Mouse (Mus musculus): ENCODE results near the gene Lypd6b. TPM values are rescaled to one million over a fixed set of nuclear protein-coding genes. Genes with fewer than 3 reads are reported as not detected.

Gene Lypd6b
- polyA plus RNA-seq, 1 experiment from 2014 or later = 0.92 TPM

GRCm38 (mm10) chr2:49883990-49884389 lies 96.5 kb downstream of the Lypd6b start:
- 29% methylated on average over 3 of the region's 3 CpGs for WGBS
- Histone ChIP-seq H3K27me3 (ENCODE audit: control insufficient read depth, insufficient read depth, low read length) (no peaks in the 10 kb centered on the region), H3K4me2 (ENCODE audit: low read depth, low read length, severe bottlenecking) (no peak overlapping the region), H3K9ac (ENCODE audit: low read length) (no peak overlapping the region), H3K27ac (ENCODE audit: low read depth, low read length) (no peak overlapping the region), H3K4me1 (replicated peaks; ENCODE audit: control insufficient read depth, insufficient read depth, low read length) (no peaks in the 10 kb centered on the region), H3K4me3 (ENCODE audit: low read depth, low read length) (no peak overlapping the region), H3K9me3 (ENCODE audit: control insufficient read depth, low read length) (no peaks in the 10 kb centered on the region), H3K36me3 (ENCODE audit: control insufficient read depth, insufficient read depth, low read length) (no peaks in the 10 kb centered on the region)
- no peak for DNase-seq (ENCODE audit: low spot score)
- no peak for ATAC-seq (replicated peaks; ENCODE audit: low FRiP score)

GRCm38 (mm10) chr2:49886209-49886608 lies 98.7 kb downstream of the Lypd6b start:
- Histone ChIP-seq H3K4me3 (ENCODE audit: low read depth, low read length) (no peak overlapping the region), H3K4me2 (ENCODE audit: low read depth, low read length, severe bottlenecking) (no peak overlapping the region), H3K27me3 (ENCODE audit: control insufficient read depth, insufficient read depth, low read length) (no peaks in the 10 kb centered on the region), H3K4me1 (replicated peaks; ENCODE audit: control insufficient read depth, insufficient read depth, low read length) (no peaks in the 10 kb centered on the region), H3K27ac (ENCODE audit: low read depth, low read length) (no peak overlapping the region), H3K9ac (ENCODE audit: low read length) (no peak overlapping the region), H3K9me3 (ENCODE audit: control insufficient read depth, low read length) (no peaks in the 10 kb centered on the region), H3K36me3 (ENCODE audit: control insufficient read depth, insufficient read depth, low read length) (no peaks in the 10 kb centered on the region)
- no peak for ATAC-seq (replicated peaks; ENCODE audit: low FRiP score)
- no peak for DNase-seq (ENCODE audit: low spot score)
- 84% methylated on average over 4 of the region's 4 CpGs for WGBS

GRCm38 (mm10) chr2:49888346-49888745 lies 100.9 kb downstream of the Lypd6b start:
- no peak for ATAC-seq (replicated peaks; ENCODE audit: low FRiP score)
- no peaks in the 10 kb centered on the region for H3K27me3 ChIP-seq (ENCODE audit: control insufficient read depth, insufficient read depth, low read length)
- H3K27ac ChIP-seq (ENCODE audit: low read depth, low read length) = no peak overlapping the region
- 76% methylated on average over 4 of the region's 4 CpGs for WGBS
- no peak overlapping the region for H3K9ac ChIP-seq (ENCODE audit: low read length)
- H3K36me3 ChIP-seq (ENCODE audit: control insufficient read depth, insufficient read depth, low read length) = no peaks in the 10 kb centered on the region
- no peak for DNase-seq (ENCODE audit: low spot score)
- H3K4me3 ChIP-seq (ENCODE audit: low read depth, low read length) = no peak overlapping the region
- no peak overlapping the region for H3K4me2 ChIP-seq (ENCODE audit: low read depth, low read length, severe bottlenecking)
- H3K9me3 ChIP-seq (ENCODE audit: control insufficient read depth, low read length) = no peaks in the 10 kb centered on the region
- no peaks in the 10 kb centered on the region for H3K4me1 ChIP-seq (replicated peaks; ENCODE audit: control insufficient read depth, insufficient read depth, low read length)

- ATAC-seq (replicated peaks; ENCODE audit: low FRiP score) (no peak), DNase-seq (ENCODE audit: low spot score) (no peak)
- Histone ChIP-seq H3K9ac (ENCODE audit: low read length) (no peak overlapping the region), H3K36me3 (ENCODE audit: control insufficient read depth, insufficient read depth, low read length) (no peaks in the 10 kb centered on the region), H3K27me3 (ENCODE audit: control insufficient read depth, insufficient read depth, low read length) (no peaks in the 10 kb centered on the region), H3K4me1 (replicated peaks; ENCODE audit: control insufficient read depth, insufficient read depth, low read length) (no peaks in the 10 kb centered on the region), H3K4me3 (ENCODE audit: low read depth, low read length) (no peak overlapping the region), H3K4me2 (ENCODE audit: low read depth, low read length, severe bottlenecking) (no peak overlapping the region), H3K9me3 (ENCODE audit: control insufficient read depth, low read length) (no peaks in the 10 kb centered on the region), H3K27ac (ENCODE audit: low read depth, low read length) (no peak overlapping the region)
- WGBS = 77% methylated on average over 2 of the region's 2 CpGs
These were observed 103.2 kb downstream of the Lypd6b start for GRCm38 (mm10) chr2:49890727-49891126.

GRCm38 (mm10) chr2:49909838-49910407 lies 122.4 kb downstream of the Lypd6b start:
- DNase-seq (ENCODE audit: low spot score) (no peak), ATAC-seq (replicated peaks; ENCODE audit: low FRiP score) (no peak)
- no peak overlapping the region for H3K4me2 ChIP-seq (ENCODE audit: low read depth, low read length, severe bottlenecking)
- H3K4me1 ChIP-seq (replicated peaks; ENCODE audit: control insufficient read depth, insufficient read depth, low read length) = peaks cover 4% of the 10 kb centered on the region; the same call in 1 of the 2 replicates
- no peaks in the 10 kb centered on the region for H3K36me3 ChIP-seq (ENCODE audit: control insufficient read depth, insufficient read depth, low read length)
- H3K27me3 ChIP-seq (ENCODE audit: control insufficient read depth, insufficient read depth, low read length) = no peaks in the 10 kb centered on the region
- 57% methylated on average over 6 of the region's 6 CpGs for WGBS
- no peak overlapping the region for H3K27ac ChIP-seq (ENCODE audit: low read depth, low read length)
- H3K9me3 ChIP-seq (ENCODE audit: control insufficient read depth, low read length) = no peaks in the 10 kb centered on the region
- no peak overlapping the region for H3K4me3 ChIP-seq (ENCODE audit: low read depth, low read length)
- H3K9ac ChIP-seq (ENCODE audit: low read length) = no peak overlapping the region

- H3K27ac ChIP-seq (ENCODE audit: low read depth, low read length) = no peak overlapping the region
- no peak for DNase-seq (ENCODE audit: low spot score)
- 67% methylated on average over 7 of the region's 7 CpGs for WGBS
These were observed 124.0 kb downstream of the Lypd6b start for GRCm38 (mm10) chr2:49911296-49912034.

GRCm38 (mm10) chr2:49912261-49912895 lies 124.9 kb downstream of the Lypd6b start:
- H3K4me2 ChIP-seq (ENCODE audit: low read depth, low read length, severe bottlenecking) = no peak overlapping the region
- H3K9me3 ChIP-seq (ENCODE audit: control insufficient read depth, low read length) = no peaks in the 10 kb centered on the region
- DNase-seq (ENCODE audit: low spot score) = no peak
- no peak for ATAC-seq (replicated peaks; ENCODE audit: low FRiP score)
- H3K27ac ChIP-seq (ENCODE audit: low read depth, low read length) = no peak overlapping the region
- H3K4me1 ChIP-seq (replicated peaks; ENCODE audit: control insufficient read depth, insufficient read depth, low read length) = peaks cover 4% of the 10 kb centered on the region; the same call in 1 of the 2 replicates
- H3K4me3 ChIP-seq (ENCODE audit: low read depth, low read length) = no peak overlapping the region
- 44% methylated on average over 3 of the region's 3 CpGs for WGBS
- no peaks in the 10 kb centered on the region for H3K27me3 ChIP-seq (ENCODE audit: control insufficient read depth, insufficient read depth, low read length)
- H3K9ac ChIP-seq (ENCODE audit: low read length) = no peak overlapping the region
- H3K36me3 ChIP-seq (ENCODE audit: control insufficient read depth, insufficient read depth, low read length) = no peaks in the 10 kb centered on the region

More at GRCm38 (mm10) chr2:49911296-49912034, 124.0 kb downstream of the Lypd6b start:
- H3K4me1 ChIP-seq (replicated peaks; ENCODE audit: control insufficient read depth, insufficient read depth, low read length) = peaks cover 4% of the 10 kb centered on the region; the same call in 1 of the 2 replicates
- no peak overlapping the region for H3K9ac ChIP-seq (ENCODE audit: low read length)
- H3K4me3 ChIP-seq (ENCODE audit: low read depth, low read length) = no peak overlapping the region
- no peaks in the 10 kb centered on the region for H3K27me3 ChIP-seq (ENCODE audit: control insufficient read depth, insufficient read depth, low read length)
- no peaks in the 10 kb centered on the region for H3K9me3 ChIP-seq (ENCODE audit: control insufficient read depth, low read length)
- H3K4me2 ChIP-seq (ENCODE audit: low read depth, low read length, severe bottlenecking) = no peak overlapping the region
- no peaks in the 10 kb centered on the region for H3K36me3 ChIP-seq (ENCODE audit: control insufficient read depth, insufficient read depth, low read length)
- ATAC-seq (replicated peaks; ENCODE audit: low FRiP score) = peak; percentile 46; the same call in 1 of the 2 replicates

GRCm38 (mm10) chr2:49917489-49917888 lies 130.0 kb downstream of the Lypd6b start:
- DNase-seq (ENCODE audit: low spot score) = peak; percentile 58
- Histone ChIP-seq H3K36me3 (ENCODE audit: control insufficient read depth, insufficient read depth, low read length) (no peaks in the 10 kb centered on the region), H3K4me1 (replicated peaks; ENCODE audit: control insufficient read depth, insufficient read depth, low read length) (0 out of 2 replicates have a peak, but pooled peaks cover under 1% of the 10 kb centered on the region), H3K9me3 (ENCODE audit: control insufficient read depth, low read length) (no peaks in the 10 kb centered on the region), H3K9ac (ENCODE audit: low read length) (no peak overlapping the region), H3K27ac (ENCODE audit: low read depth, low read length) (no peak overlapping the region), H3K27me3 (ENCODE audit: control insufficient read depth, insufficient read depth, low read length) (no peaks in the 10 kb centered on the region), H3K4me2 (ENCODE audit: low read depth, low read length, severe bottlenecking) (no peak overlapping the region), H3K4me3 (ENCODE audit: low read depth, low read length) (no peak overlapping the region)
- ATAC-seq (replicated peaks; ENCODE audit: low FRiP score) = peak; percentile 75
- WGBS = 12% methylated on average over 10 of the region's 10 CpGs
